Comparison of ENCODE assay signal across 8 mouse cellular contexts in the genomic region with DNA sequence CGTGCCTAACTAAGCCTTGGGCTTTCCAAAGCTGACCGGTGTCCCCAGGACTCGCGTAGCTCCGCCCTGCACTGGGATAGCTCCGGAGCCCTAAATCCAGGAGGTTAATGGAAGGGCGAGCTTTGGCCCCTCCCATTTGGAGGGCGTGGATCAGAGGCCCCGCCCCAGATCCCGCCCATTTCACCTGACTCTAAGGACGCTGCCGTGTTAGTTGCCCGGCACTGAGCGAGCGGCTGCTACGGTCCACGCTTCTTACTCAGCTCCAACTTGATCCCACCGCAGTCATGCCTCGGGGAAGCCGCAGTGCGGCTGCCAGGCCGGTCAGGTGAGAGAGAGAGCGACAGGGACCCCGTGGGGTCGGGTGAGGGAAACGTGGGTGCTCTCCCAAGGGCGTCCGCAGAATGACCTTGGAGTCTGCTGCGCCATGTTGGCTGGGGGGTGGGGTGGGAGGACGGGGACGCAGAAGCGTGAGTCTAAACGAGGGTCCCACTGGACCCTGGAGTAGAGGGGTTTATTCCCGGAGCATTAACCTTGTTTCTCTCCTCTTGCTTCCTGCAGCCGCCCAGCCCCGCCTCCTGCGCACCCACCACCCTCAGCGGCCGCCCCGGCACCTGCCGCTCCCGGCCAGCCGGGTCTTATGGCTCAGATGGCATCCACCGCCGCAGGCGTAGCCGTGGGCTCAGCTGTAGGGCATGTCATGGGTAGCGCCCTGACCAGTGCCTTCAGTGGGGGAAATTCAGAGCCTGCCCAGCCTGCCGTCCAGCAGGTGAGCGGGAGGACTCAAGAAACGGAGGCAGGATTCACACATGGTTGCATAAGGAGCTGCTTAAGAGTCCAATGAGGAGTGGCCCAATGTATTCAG. TPM values are rescaled to one million over a fixed set of nuclear protein-coding genes. Genes with fewer than 3 reads are reported as not detected.
DNase-seq lines count a peak whose midpoint lies in the region; ATAC-seq and TF ChIP-seq lines count a peak whose summit lies in the region.

A gene (minus strand): TSS at position 817 of the 862 bp plus-strand sequence.

- H3K27ac ChIP-seq in hindbrain, embryonic 11.5 days (ENCODE audit: low read depth, low read length), result no peak within 1 kb of the TSS
- peak within 1 kb of the TSS; percentile 6; the same call in 1 of the 2 replicates for H3K27ac ChIP-seq in lung, postnatal 0 days (ENCODE audit: low read length)

- no peak for TF ChIP-seq EP300 in lung, postnatal 0 days (IDR thresholded peaks at IDR 0.05)

- no peaks in the 10 kb centered on the region for H3K9me3 ChIP-seq in hindbrain, embryonic 11.5 days (ENCODE audit: control insufficient read depth, low read length)
- no peaks in the 10 kb centered on the region for H3K9me3 ChIP-seq in lung, postnatal 0 days (ENCODE audit: low read length)

- 2% methylated on average over 51 of the region's 51 CpGs for WGBS in hindbrain, embryonic 11.5 days
- 5% methylated on average over 47 of the region's 51 CpGs for WGBS in lung, postnatal 0 days

- peaks cover 10% of the 10 kb centered on the region for H3K4me1 ChIP-seq in hindbrain, embryonic 11.5 days (replicated peaks; ENCODE audit: control insufficient read depth, insufficient read depth, low read length)
- peaks cover 12% of the 10 kb centered on the region; the same call in 1 of the 2 replicates for H3K4me1 ChIP-seq in lung, postnatal 0 days (ENCODE audit: insufficient read depth, low read depth, low read length)

- peak; percentile 73 for DNase-seq in Patski (ENCODE audit: low read depth, low spot score)
- DNase-seq in cerebellum, adult 9-10 months, result peak; percentile 90
- peak; percentile 85 for DNase-seq in hindbrain, embryonic 11.5 days (ENCODE audit: low spot score)
- peak; percentile 70 for DNase-seq in layer of hippocampus, adult 9-11 months
- peak; percentile 88 for DNase-seq in lung, postnatal 0 days (ENCODE audit: low spot score)
- DNase-seq in ovary, postnatal 36 days (ENCODE audit: low spot score), result peak; percentile 79
- peak; percentile 43 to 44 for DNase-seq in thymus, postnatal 10 days (ENCODE audit: low spot score in 2 of 2)

- POLR2A ChIA-PET in Patski (lab: Charles Lee), result interaction anchor here (2.3 kb wide), 1 partner anchor 15 kb away, joined by 13 read pairs; a partner anchor contains a TSS

- no peaks in the 10 kb centered on the region for H3K36me3 ChIP-seq in hindbrain, embryonic 11.5 days (ENCODE audit: control insufficient read depth, insufficient read depth, low read length)
- no peaks in the 10 kb centered on the region for H3K36me3 ChIP-seq in lung, postnatal 0 days (ENCODE audit: insufficient read depth, low read length)

- H3K4me2 ChIP-seq in hindbrain, embryonic 11.5 days (replicated peaks; ENCODE audit: low read depth, low read length), result peak within 1 kb of the TSS; percentile 88
- H3K4me2 ChIP-seq in lung, postnatal 0 days (replicated peaks; ENCODE audit: low read depth, low read length), result peak within 1 kb of the TSS; percentile 62

- CTCF ChIA-PET in Patski (lab: Charles Lee), result interaction anchor here (2.1 kb wide), 1 partner anchor 16 kb away, joined by 7 read pairs; no protein-coding TSS in a partner anchor

- ATAC-seq in Patski, result peak; percentile 60
- peak; percentile 78 for ATAC-seq in frontal cortex, adult (ENCODE audit: low TSS enrichment)
- peak; percentile 48 for ATAC-seq in hindbrain, embryonic 11.5 days (ENCODE audit: low FRiP score)
- peak; percentile 82 for ATAC-seq in lung, postnatal 0 days

- TF ChIP-seq CTCF in Patski (IDR thresholded peaks at IDR 0.05), result no peak
- TF ChIP-seq CTCF in lung, postnatal 0 days (IDR thresholded peaks at IDR 0.05), result no peak

- H3K27me3 ChIP-seq in Patski, result no peaks in the 10 kb centered on the region
- H3K27me3 ChIP-seq in hindbrain, embryonic 11.5 days (ENCODE audit: control insufficient read depth, insufficient read depth, low read length), result peaks cover 30% of the 10 kb centered on the region
- H3K27me3 ChIP-seq in lung, postnatal 0 days (replicated peaks; ENCODE audit: insufficient read depth, low read length), result 0 out of 2 replicates have a peak, but pooled peaks cover 5% of the 10 kb centered on the region

- peak within 1 kb of the TSS; percentile 29 for H3K9ac ChIP-seq in hindbrain, embryonic 11.5 days (ENCODE audit: low read depth, low read length)
- H3K9ac ChIP-seq in lung, postnatal 0 days (replicated peaks; ENCODE audit: low read depth), result peak within 1 kb of the TSS; percentile 41; the same call in 1 of the 2 replicates

- in situ Hi-C loops in Patski (cut with MboI; ENCODE audit: low pct_unique_long_range_greater_than_20kb), result no loop called here

- peak within 1 kb of the TSS; percentile 50 for H3K4me3 ChIP-seq in hindbrain, embryonic 11.5 days (ENCODE audit: low read depth, low read length)
- H3K4me3 ChIP-seq in lung, postnatal 0 days (ENCODE audit: low read depth, low read length), result peak within 1 kb of the TSS; percentile 55

RNA-seq across cellular contexts. Expression of the gene that starts here (rescaled TPM):
- polyA plus RNA-seq in Patski (2021), result 67.8 TPM
- 32.2 and 36.1 TPM in 2 replicates for polyA plus RNA-seq in hindbrain, embryonic 11.5 days (2014; fragmentation: Nextera tagmentation; extraction: Ambion mirVana)
- 118 and 127 TPM in 2 replicates for polyA plus RNA-seq in lung, postnatal 0 days (2015; fragmentation: Nextera tagmentation; extraction: Ambion mirVana)
